Mouse (Mus musculus): ENCODE data around the gene Gnai3. TPM values are rescaled to one million over a fixed set of nuclear protein-coding genes. Genes with fewer than 3 reads are reported as not detected.

The Gnai3 gene
- polyA plus RNA-seq, 1 experiment, result 20.1 TPM

DNA sequence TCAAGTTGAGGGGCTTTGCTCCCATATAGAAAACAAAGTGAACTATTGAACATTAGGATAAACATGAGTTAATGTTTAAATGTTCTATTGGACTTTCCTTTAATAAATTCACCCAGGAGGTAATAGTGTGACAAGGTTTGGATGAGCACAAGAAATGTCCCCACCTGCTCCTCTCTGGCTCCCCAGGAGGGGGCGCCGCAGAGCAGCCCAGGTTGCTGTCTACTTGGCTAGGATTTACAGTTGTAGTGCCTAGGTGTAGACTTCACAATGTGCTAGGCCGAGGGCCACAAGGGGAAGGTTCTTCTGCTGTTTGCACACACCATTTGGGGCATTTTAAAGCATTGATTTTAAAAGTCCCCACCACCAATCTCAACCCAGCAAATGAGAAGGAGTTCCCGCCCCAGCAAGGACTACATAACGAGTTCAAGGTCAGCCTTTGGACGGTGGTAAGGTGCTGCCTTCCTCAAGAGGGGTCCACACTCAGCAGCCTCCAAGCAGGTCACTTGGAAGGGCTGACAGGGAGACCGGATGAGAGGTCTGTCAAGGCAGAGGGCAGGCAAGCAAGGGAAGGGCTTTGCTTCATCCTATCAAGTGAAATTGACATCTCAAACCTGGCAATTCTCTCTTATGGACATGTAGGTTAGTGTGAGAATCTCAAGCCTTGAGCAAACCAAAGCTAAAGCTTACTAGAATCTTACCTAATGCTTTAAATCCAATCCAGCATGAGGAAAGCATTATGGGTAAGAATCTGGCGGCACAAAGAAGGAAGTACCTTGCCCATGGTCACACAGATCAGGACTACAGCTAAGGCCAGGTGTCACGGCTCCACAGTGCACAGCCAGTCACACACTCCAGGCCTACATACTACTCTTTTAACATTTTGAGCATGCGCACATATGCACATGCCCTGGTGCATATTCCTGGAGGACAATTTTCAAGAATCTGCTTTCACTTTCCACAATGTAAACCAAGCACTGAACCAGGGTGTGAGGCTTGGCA lies 75.4 kb downstream of the Gnai3 start:
- H3K4me2 ChIP-seq (ENCODE audit: low read depth), result no peak overlapping the region
- H3K79me2 ChIP-seq (ENCODE audit: control insufficient read depth, insufficient read depth), result no peaks in the 10 kb centered on the region
- TF ChIP-seq USF1 (IDR thresholded peaks at IDR 0.05; ENCODE audit: low read depth) (no peak), E2F4 (IDR thresholded peaks at IDR 0.05; ENCODE audit: insufficient read depth) (no peak), SRF (IDR thresholded peaks at IDR 0.05; ENCODE audit: control insufficient read depth, insufficient read length, low read depth) (no peak), POLR2A (IDR thresholded peaks at IDR 0.05; ENCODE audit: insufficient read length, low read depth) (no peak), TCF3 (IDR thresholded peaks at IDR 0.05; ENCODE audit: insufficient read length, low read depth) (no peak), MAX (IDR thresholded peaks at IDR 0.05; ENCODE audit: low read depth) (no peak), REST (IDR thresholded peaks at IDR 0.05; ENCODE audit: insufficient read depth, insufficient read length) (no peak), POLR2AphosphoS2 (IDR thresholded peaks at IDR 0.05; ENCODE audit: insufficient read length, low read depth) (no peak), TCF12 (IDR thresholded peaks at IDR 0.05; ENCODE audit: insufficient read depth, poor library complexity, severe bottlenecking) (no peak)
- H3K27me3 ChIP-seq (ENCODE audit: control insufficient read depth, insufficient read depth, insufficient read length), result no peaks in the 10 kb centered on the region
- no peaks in the 10 kb centered on the region for H3K36me3 ChIP-seq (ENCODE audit: control insufficient read depth, insufficient read depth)
- H3K4me3 ChIP-seq, result no peak overlapping the region
- H3ac ChIP-seq (ENCODE audit: control insufficient read depth, insufficient read length), result no peak overlapping the region

DNA sequence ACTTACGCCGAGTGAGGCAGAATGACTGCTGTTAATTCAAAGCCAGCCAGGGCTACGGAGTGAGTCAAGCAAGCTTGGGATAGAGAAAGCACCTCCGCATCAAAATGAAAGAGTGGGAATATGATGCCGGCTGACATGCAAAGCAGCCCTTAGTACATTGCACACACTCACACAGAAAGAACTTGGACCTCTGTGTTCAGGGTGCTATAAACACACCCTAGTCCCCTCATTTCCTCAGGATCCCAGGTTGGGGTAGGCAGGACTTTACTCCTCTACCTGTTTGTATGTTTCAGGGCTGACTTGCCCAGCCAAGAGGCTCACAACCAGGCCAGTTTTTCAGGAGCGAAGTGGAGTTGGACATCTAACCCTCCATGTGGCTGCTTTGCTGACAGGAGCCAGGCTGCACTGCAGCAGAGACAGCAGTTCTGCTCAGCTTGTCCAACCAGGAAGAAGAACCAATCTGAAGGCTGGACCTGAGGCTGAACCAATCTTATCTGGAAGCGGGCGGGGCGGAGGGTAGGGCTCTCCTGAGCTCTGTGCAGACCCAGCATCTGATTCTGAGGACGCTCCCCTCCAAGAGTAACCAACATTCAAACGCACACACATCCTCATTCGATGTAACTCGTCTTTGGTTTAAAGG lies 76.6 kb downstream of the Gnai3 start:
- TF ChIP-seq TCF12 (IDR thresholded peaks at IDR 0.05; ENCODE audit: insufficient read depth, poor library complexity, severe bottlenecking) (no peak), POLR2A (IDR thresholded peaks at IDR 0.05; ENCODE audit: insufficient read length, low read depth) (no peak), MAX (IDR thresholded peaks at IDR 0.05; ENCODE audit: low read depth) (no peak), SRF (IDR thresholded peaks at IDR 0.05; ENCODE audit: control insufficient read depth, insufficient read length, low read depth) (no peak), MYOG (IDR thresholded peaks at IDR 0.05; ENCODE audit: control insufficient read depth in 1 of 3, insufficient read depth in 1 of 3, insufficient read length in 2 of 3, low read depth in 2 of 3) (no peak), TCF3 (IDR thresholded peaks at IDR 0.05; ENCODE audit: insufficient read length, low read depth) (no peak)
- Histone ChIP-seq H3K27me3 (ENCODE audit: control insufficient read depth, insufficient read depth, insufficient read length) (no peaks in the 10 kb centered on the region), H3K36me3 (ENCODE audit: control insufficient read depth, insufficient read depth) (no peaks in the 10 kb centered on the region), H3K4me2 (ENCODE audit: low read depth) (no peak overlapping the region), H3K79me2 (ENCODE audit: control insufficient read depth, insufficient read depth) (no peaks in the 10 kb centered on the region), H3ac (ENCODE audit: control insufficient read depth, insufficient read length) (no peak overlapping the region), H3K4me3 (no peak overlapping the region)

- Histone ChIP-seq H3K36me3 (ENCODE audit: control insufficient read depth, insufficient read depth) (no peaks in the 10 kb centered on the region), H3K79me2 (ENCODE audit: control insufficient read depth, insufficient read depth) (no peaks in the 10 kb centered on the region), H3K4me3 (no peak overlapping the region), H3K4me2 (ENCODE audit: low read depth) (no peak overlapping the region), H3ac (ENCODE audit: control insufficient read depth, insufficient read length) (no peak overlapping the region), H3K27me3 (ENCODE audit: control insufficient read depth, insufficient read depth, insufficient read length) (no peaks in the 10 kb centered on the region)
- no peak for TF ChIP-seq USF1 (IDR thresholded peaks at IDR 0.05; ENCODE audit: low read depth)
- no peak for TF ChIP-seq MYOG (IDR thresholded peaks at IDR 0.05; ENCODE audit: control insufficient read depth in 1 of 3, insufficient read depth in 1 of 3, insufficient read length in 2 of 3, low read depth in 2 of 3)
- TF ChIP-seq POLR2A (IDR thresholded peaks at IDR 0.05; ENCODE audit: insufficient read length, low read depth), result no peak
- no peak for TF ChIP-seq POLR2AphosphoS2 (IDR thresholded peaks at IDR 0.05; ENCODE audit: insufficient read length, low read depth)
- no peak for TF ChIP-seq SRF (IDR thresholded peaks at IDR 0.05; ENCODE audit: control insufficient read depth, insufficient read length, low read depth)
- no peak for TF ChIP-seq E2F4 (IDR thresholded peaks at IDR 0.05; ENCODE audit: insufficient read depth)
- no peak for TF ChIP-seq MAX (IDR thresholded peaks at IDR 0.05; ENCODE audit: low read depth)
- TF ChIP-seq MYOD1 (IDR thresholded peaks at IDR 0.05; ENCODE audit: control insufficient read depth in 1 of 3, insufficient read length in 2 of 3, low read depth in 2 of 3), result no peak
- TF ChIP-seq TCF3 (IDR thresholded peaks at IDR 0.05; ENCODE audit: insufficient read length, low read depth), result no peak
- no peak for TF ChIP-seq TCF12 (IDR thresholded peaks at IDR 0.05; ENCODE audit: insufficient read depth, poor library complexity, severe bottlenecking)
- no peak for TF ChIP-seq REST (IDR thresholded peaks at IDR 0.05; ENCODE audit: insufficient read depth, insufficient read length)
- no peak for TF ChIP-seq CEBPB (IDR thresholded peaks at IDR 0.05; ENCODE audit: insufficient read depth, poor library complexity, severe bottlenecking)
These were observed 77.1 kb downstream of the Gnai3 start for GRCm38 (mm10) chr3:108068826-108069225.

DNA sequence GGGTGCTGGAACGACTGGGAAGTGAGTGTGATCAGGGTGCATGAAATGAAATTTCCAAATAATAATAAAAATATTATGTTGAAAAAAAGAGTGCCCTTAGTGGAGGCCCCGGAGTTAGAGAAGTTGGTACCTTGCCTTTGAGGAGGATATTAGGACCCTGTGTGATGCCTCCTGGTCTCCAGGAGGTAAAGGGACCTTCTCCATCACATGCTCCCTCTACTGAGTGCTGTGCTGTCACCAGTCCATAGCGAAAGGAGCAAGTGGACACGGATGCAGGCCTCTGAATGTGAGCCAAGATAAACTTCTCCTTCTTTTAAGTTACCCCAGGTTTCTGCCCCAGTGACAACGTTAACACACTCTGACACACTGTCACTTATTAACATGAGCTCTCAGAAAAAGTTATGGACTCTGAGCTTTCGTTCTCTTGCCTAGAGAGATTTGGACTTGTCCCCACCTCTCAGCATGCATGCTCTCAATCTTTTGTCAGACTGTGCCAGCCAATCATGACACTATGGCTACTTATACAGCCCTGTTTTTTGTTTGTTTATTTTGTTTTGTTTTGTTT lies 78.5 kb downstream of the Gnai3 start:
- H3K27me3 ChIP-seq (ENCODE audit: control insufficient read depth, insufficient read depth, insufficient read length), result no peaks in the 10 kb centered on the region
- no peak overlapping the region for H3ac ChIP-seq (ENCODE audit: control insufficient read depth, insufficient read length)
- no peaks in the 10 kb centered on the region for H3K36me3 ChIP-seq (ENCODE audit: control insufficient read depth, insufficient read depth)
- H3K4me2 ChIP-seq (ENCODE audit: low read depth), result no peak overlapping the region
- TF ChIP-seq REST (IDR thresholded peaks at IDR 0.05; ENCODE audit: insufficient read depth, insufficient read length) (no peak), TCF3 (IDR thresholded peaks at IDR 0.05; ENCODE audit: insufficient read length, low read depth) (no peak), SRF (IDR thresholded peaks at IDR 0.05; ENCODE audit: control insufficient read depth, insufficient read length, low read depth) (no peak), MYOG (IDR thresholded peaks at IDR 0.05; ENCODE audit: control insufficient read depth in 1 of 3, insufficient read depth in 1 of 3, insufficient read length in 2 of 3, low read depth in 2 of 3) (no peak), MYOD1 (IDR thresholded peaks at IDR 0.05; ENCODE audit: control insufficient read depth in 1 of 3, insufficient read length in 2 of 3, low read depth in 2 of 3) (no peak), POLR2A (IDR thresholded peaks at IDR 0.05; ENCODE audit: insufficient read length, low read depth) (no peak), CEBPB (IDR thresholded peaks at IDR 0.05; ENCODE audit: insufficient read depth, poor library complexity, severe bottlenecking) (no peak), E2F4 (IDR thresholded peaks at IDR 0.05; ENCODE audit: insufficient read depth) (no peak), MAX (IDR thresholded peaks at IDR 0.05; ENCODE audit: low read depth) (no peak), POLR2AphosphoS2 (IDR thresholded peaks at IDR 0.05; ENCODE audit: insufficient read length, low read depth) (no peak), USF1 (IDR thresholded peaks at IDR 0.05; ENCODE audit: low read depth) (no peak), TCF12 (IDR thresholded peaks at IDR 0.05; ENCODE audit: insufficient read depth, poor library complexity, severe bottlenecking) (no peak)
- H3K79me2 ChIP-seq (ENCODE audit: control insufficient read depth, insufficient read depth), result no peaks in the 10 kb centered on the region
- H3K4me3 ChIP-seq, result no peak overlapping the region
